Mouse (Mus musculus) lung, embryonic 15.5 days (tissue): ENCODE results near the gene Lkaaear1. TPM values are rescaled to one million over a fixed set of nuclear protein-coding genes. Genes with fewer than 3 reads are reported as not detected.

ENCODE experiments used
- ATAC-seq: fragments of 200-750 bp; cut with Nextera tagmentation; 2 replicates; pipeline ENCODE4 v1.8.0; 2017; ENCODE audit warnings: moderate number of reproducible peaks, borderline replicate concordance; ENCODE audit not compliant: low FRiP score, low TSS enrichment; ENCODE audit errors: extremely low read depth
- H3K27ac ChIP-seq: fragments of 300-500 bp; sonication (generic); 2 replicates; pipeline ENCODE4 v1.5.1; 2015; ENCODE audit warnings: moderate library complexity, mild to moderate bottlenecking, inconsistent platforms
- H3K27me3 ChIP-seq: fragments of 300-500 bp; sonication (generic); 2 replicates; pipeline ENCODE4 v1.6.1; 2015; ENCODE audit warnings: inconsistent platforms
- H3K36me3 ChIP-seq: fragments of 300-500 bp; sonication (generic); 2 replicates; pipeline ENCODE4 v1.6.1; 2015; ENCODE audit warnings: inconsistent platforms
- H3K4me1 ChIP-seq: fragments of 300-500 bp; sonication (generic); 2 replicates; pipeline ENCODE4 v1.6.1; 2015; ENCODE audit warnings: inconsistent platforms
- H3K4me2 ChIP-seq: fragments of 300-500 bp; sonication (generic); 2 replicates; pipeline ENCODE4 v1.6.1; 2015; ENCODE audit warnings: inconsistent platforms, mild to moderate bottlenecking, moderate library complexity
- H3K4me3 ChIP-seq: fragments of 300-500 bp; sonication (generic); 2 replicates; pipeline ENCODE4 v1.5.1; 2015; ENCODE audit warnings: mild to moderate bottlenecking, inconsistent platforms
- H3K9ac ChIP-seq: fragments of 300-500 bp; sonication (generic); 2 replicates; pipeline ENCODE4 v1.6.1; 2015; ENCODE audit warnings: inconsistent platforms
- H3K9me3 ChIP-seq: fragments of 300-500 bp; sonication (generic); 2 replicates; pipeline ENCODE4 v1.6.1; 2016; ENCODE audit warnings: inconsistent platforms
- WGBS: fragments of 180-500 bp; shearing (Covaris S2); methylation state at CpG from one replicate; pipeline ENCODE4 v1.1.7; 2015; 5-methylcytosine and 5-hydroxymethylcytosine counted together
- polyA plus RNA-seq: library from polyadenylated mRNA; unstranded; fragments of >200 nt; fragmentation: Nextera tagmentation; extraction: Ambion mirVana; gene quantifications from 2 replicates; pipeline ENCODE4 v1.2.1, GENCODE M21; 2015

Gene Lkaaear1
- polyA plus RNA-seq, 1 experiment from 2014 or later: not detected

GRCm38 (mm10) chr2:181681978-181682377 lies 16.3 kb downstream of the Lkaaear1 start:
- Histone ChIP-seq H3K27me3 (no peaks in the 10 kb centered on the region), H3K9me3 (no peaks in the 10 kb centered on the region), H3K4me1 (peaks cover 18% of the 10 kb centered on the region), H3K4me2 (no peak overlapping the region), H3K9ac (no peak overlapping the region), H3K36me3 (0 out of 2 replicates have a peak, but pooled peaks cover 7% of the 10 kb centered on the region), H3K27ac (no peak overlapping the region), H3K4me3 (no peak overlapping the region)
- WGBS: 59% methylated on average over 1 of the region's 1 CpGs
- no peak for ATAC-seq

- no peaks in the 10 kb centered on the region for H3K9me3 ChIP-seq
- H3K27ac ChIP-seq: 0 out of 2 replicates have a peak overlapping the region, but pooled peaks have one; percentile 49
- 12% methylated on average over 7 of the region's 7 CpGs for WGBS
- peak overlapping the region; percentile 77 for H3K4me3 ChIP-seq
- peak overlapping the region; percentile 95 for H3K4me2 ChIP-seq
- no peaks in the 10 kb centered on the region for H3K27me3 ChIP-seq
- H3K9ac ChIP-seq: peak overlapping the region; percentile 93
- H3K4me1 ChIP-seq: peaks cover 19% of the 10 kb centered on the region
- H3K36me3 ChIP-seq: no peaks in the 10 kb centered on the region
- ATAC-seq: no peak
Observed at GRCm38 (mm10) chr2:181680716-181681117, 17.5 kb downstream of the Lkaaear1 start.

GRCm38 (mm10) chr2:181679951-181680715 lies 18.1 kb downstream of the Lkaaear1 start, which contains the start of gene Tcea2:
Gene Tcea2, plus strand, starts transcription at chr2:181680310.
- peak within 1 kb of the TSS; percentile 95 for H3K4me2 ChIP-seq
- ATAC-seq: peak; percentile 25

GRCm38 (mm10) chr2:181678780-181679179 lies 19.5 kb downstream of the Lkaaear1 start:
- Histone ChIP-seq H3K36me3 (no peaks in the 10 kb centered on the region), H3K4me3 (no peak overlapping the region), H3K4me2 (no peak overlapping the region), H3K27ac (no peak overlapping the region), H3K4me1 (peaks cover 27% of the 10 kb centered on the region), H3K27me3 (no peaks in the 10 kb centered on the region; the same call in 1 of the 2 replicates), H3K9ac (no peak overlapping the region), H3K9me3 (no peaks in the 10 kb centered on the region)
- 43% methylated on average over 1 of the region's 1 CpGs for WGBS
- peak; percentile 55 for ATAC-seq

More at GRCm38 (mm10) chr2:181679951-181680715, 18.1 kb downstream of the Lkaaear1 start, which contains the start of gene Tcea2:
- Histone ChIP-seq H3K4me3 (peak within 1 kb of the TSS; percentile 77), H3K36me3 (no peaks in the 10 kb centered on the region), H3K9ac (peak within 1 kb of the TSS; percentile 93), H3K9me3 (no peaks in the 10 kb centered on the region), H3K27ac (peak within 1 kb of the TSS; percentile 68; the same call in 1 of the 2 replicates), H3K27me3 (no peaks in the 10 kb centered on the region), H3K4me1 (peaks cover 25% of the 10 kb centered on the region)
- under 1% methylated on average over 69 of the region's 69 CpGs for WGBS

GRCm38 (mm10) chr2:181677755-181678098 lies 20.5 kb downstream of the Lkaaear1 start:
- H3K9ac ChIP-seq: no peak overlapping the region
- ATAC-seq: no peak
- H3K9me3 ChIP-seq: no peaks in the 10 kb centered on the region
- 43% methylated on average over 3 of the region's 3 CpGs for WGBS
- H3K4me1 ChIP-seq: peaks cover 27% of the 10 kb centered on the region
- H3K4me3 ChIP-seq: no peak overlapping the region
- H3K4me2 ChIP-seq: no peak overlapping the region
- H3K27me3 ChIP-seq: peaks cover 8% of the 10 kb centered on the region
- no peaks in the 10 kb centered on the region for H3K36me3 ChIP-seq
- H3K27ac ChIP-seq: peak overlapping the region; percentile 79

- peaks cover 13% of the 10 kb centered on the region for H3K27me3 ChIP-seq
- peaks cover 27% of the 10 kb centered on the region for H3K4me1 ChIP-seq
- no peak overlapping the region for H3K4me3 ChIP-seq
- no peaks in the 10 kb centered on the region for H3K36me3 ChIP-seq
- WGBS: 64% methylated on average over 5 of the region's 5 CpGs
- H3K9me3 ChIP-seq: no peaks in the 10 kb centered on the region
- H3K9ac ChIP-seq: no peak overlapping the region
- 0 out of 2 replicates have a peak, but pooled peaks have one; percentile 3 for ATAC-seq
- H3K4me2 ChIP-seq: no peak overlapping the region
- peak overlapping the region; percentile 79 for H3K27ac ChIP-seq
Observed at GRCm38 (mm10) chr2:181677096-181677754, 21.0 kb downstream of the Lkaaear1 start.

- WGBS: 49% methylated on average over 2 of the region's 2 CpGs
- peak overlapping the region; percentile 79 for H3K27ac ChIP-seq
- H3K9ac ChIP-seq: no peak overlapping the region
- no peaks in the 10 kb centered on the region for H3K9me3 ChIP-seq
- H3K27me3 ChIP-seq: peaks cover 21% of the 10 kb centered on the region
- no peak overlapping the region for H3K4me3 ChIP-seq
- H3K36me3 ChIP-seq: no peaks in the 10 kb centered on the region
- H3K4me2 ChIP-seq: no peak overlapping the region
- ATAC-seq: no peak
- H3K4me1 ChIP-seq: peaks cover 29% of the 10 kb centered on the region
Observed at GRCm38 (mm10) chr2:181676424-181676823, 21.8 kb downstream of the Lkaaear1 start.

- Histone ChIP-seq H3K36me3 (no peaks in the 10 kb centered on the region), H3K9ac (no peak overlapping the region), H3K27me3 (peaks cover 30% of the 10 kb centered on the region), H3K4me2 (peak overlapping the region; percentile 48), H3K27ac (peak overlapping the region; percentile 79), H3K4me1 (peaks cover 29% of the 10 kb centered on the region), H3K9me3 (no peaks in the 10 kb centered on the region), H3K4me3 (peak overlapping the region; percentile 21)
- 5% methylated on average over 14 of the region's 14 CpGs for WGBS
- ATAC-seq: peak; percentile 27; the same call in 1 of the 2 replicates
Observed at GRCm38 (mm10) chr2:181675454-181675853, 22.8 kb downstream of the Lkaaear1 start.

- H3K27ac ChIP-seq: peak overlapping the region; percentile 79; the same call in 1 of the 2 replicates
- H3K9me3 ChIP-seq: no peaks in the 10 kb centered on the region
- H3K9ac ChIP-seq: no peak overlapping the region
- no peak overlapping the region for H3K4me3 ChIP-seq
- H3K4me1 ChIP-seq: peaks cover 31% of the 10 kb centered on the region
- peaks cover 36% of the 10 kb centered on the region for H3K27me3 ChIP-seq
- no peak overlapping the region for H3K4me2 ChIP-seq
- no peak for ATAC-seq
- H3K36me3 ChIP-seq: no peaks in the 10 kb centered on the region
- 75% methylated on average over 4 of the region's 4 CpGs for WGBS
Observed at GRCm38 (mm10) chr2:181674934-181675333, 23.3 kb downstream of the Lkaaear1 start.

- 65% methylated on average over 1 of the region's 1 CpGs for WGBS
- no peak overlapping the region for H3K9ac ChIP-seq
- H3K27ac ChIP-seq: 0 out of 2 replicates have a peak overlapping the region, but pooled peaks have one; percentile 35
- H3K4me2 ChIP-seq: no peak overlapping the region
- H3K36me3 ChIP-seq: no peaks in the 10 kb centered on the region
- no peaks in the 10 kb centered on the region for H3K9me3 ChIP-seq
- H3K4me3 ChIP-seq: no peak overlapping the region
- peaks cover 49% of the 10 kb centered on the region for H3K27me3 ChIP-seq
- peaks cover 24% of the 10 kb centered on the region for H3K4me1 ChIP-seq
- ATAC-seq: no peak
Observed at GRCm38 (mm10) chr2:181673501-181673900, 24.7 kb downstream of the Lkaaear1 start.

- Histone ChIP-seq H3K4me1 (peaks cover 24% of the 10 kb centered on the region), H3K9ac (no peak overlapping the region), H3K36me3 (no peaks in the 10 kb centered on the region), H3K4me2 (peak overlapping the region; percentile 80), H3K4me3 (peak overlapping the region; percentile 49; the same call in 1 of the 2 replicates), H3K9me3 (no peaks in the 10 kb centered on the region), H3K27ac (no peak overlapping the region), H3K27me3 (peaks cover 55% of the 10 kb centered on the region)
- no peak for ATAC-seq
- 31% methylated on average over 7 of the region's 7 CpGs for WGBS
Observed at GRCm38 (mm10) chr2:181671984-181672383, 26.3 kb downstream of the Lkaaear1 start.

- H3K4me3 ChIP-seq: peak within 1 kb of the TSS; percentile 49
- ATAC-seq: peak; percentile 43; the same call in 1 of the 2 replicates
- H3K27ac ChIP-seq: peak within 1 kb of the TSS; percentile 29
- H3K4me2 ChIP-seq: peak within 1 kb of the TSS; percentile 80
- H3K27me3 ChIP-seq: peaks cover 55% of the 10 kb centered on the region
- no peaks in the 10 kb centered on the region for H3K9me3 ChIP-seq
- 0% methylated on average over 43 of the region's 43 CpGs for WGBS
- peaks cover 24% of the 10 kb centered on the region for H3K4me1 ChIP-seq
- H3K36me3 ChIP-seq: no peaks in the 10 kb centered on the region
- H3K9ac ChIP-seq: peak within 1 kb of the TSS; percentile 31
Observed at GRCm38 (mm10) chr2:181671326-181671725, 26.9 kb downstream of the Lkaaear1 start, which contains the start of gene Sox18. Gene Sox18, minus strand, starts transcription at chr2:181671640.
